Mouse (Mus musculus) MN1 (cell line): ENCODE results near the gene Gm9944.

Experiments
- DNase-seq: peaks from one replicate; pipeline ENCODE4 v3.0.0-alpha.2; 2016; ENCODE audit warnings: low spot score

Gene Gm9944

DNA sequence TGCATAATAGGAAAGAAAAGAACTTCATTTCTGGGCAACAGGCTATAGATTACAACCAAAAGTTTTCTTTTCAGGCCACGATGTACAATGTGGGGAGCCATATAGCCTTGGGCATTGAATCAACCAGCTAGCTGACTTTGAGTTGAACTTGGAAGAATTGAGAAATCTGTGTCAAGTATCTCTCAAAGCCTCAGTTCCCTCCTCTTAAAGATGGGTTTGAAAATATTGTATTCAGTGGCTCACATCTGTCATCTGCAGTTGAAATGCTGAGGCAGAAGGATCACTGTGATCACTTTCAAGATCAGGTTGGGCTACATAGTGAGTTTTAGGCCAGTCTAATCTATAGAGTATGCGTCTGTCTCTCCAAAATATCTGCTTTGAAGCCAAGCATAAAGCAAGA, at the start of gene Gm9944:
Gm9944 (minus strand) TSS at position 101 of the 400 bp plus-strand sequence.
- no peak for DNase-seq

- no peak for DNase-seq
These were observed 40.2 kb upstream of the Gm9944 start for GRCm38 (mm10) chr4:144493331-144493730.

- DNase-seq: no peak
These were observed 15.0 kb upstream of the Gm9944 start for GRCm38 (mm10) chr4:144468091-144468490.

GRCm38 (mm10) chr4:144465206-144465605, 12.1 kb upstream of the Gm9944 start:
- DNase-seq: no peak

GRCm38 (mm10) chr4:144463656-144464055, 10.5 kb upstream of the Gm9944 start, which contains the start of gene Aadacl3:
Aadacl3 (minus strand) TSS chr4:144463756.
- DNase-seq: no peak

- no peak for DNase-seq
These were observed 4.6 kb downstream of the Gm9944 start for GRCm38 (mm10) chr4:144448546-144448945.

DNA sequence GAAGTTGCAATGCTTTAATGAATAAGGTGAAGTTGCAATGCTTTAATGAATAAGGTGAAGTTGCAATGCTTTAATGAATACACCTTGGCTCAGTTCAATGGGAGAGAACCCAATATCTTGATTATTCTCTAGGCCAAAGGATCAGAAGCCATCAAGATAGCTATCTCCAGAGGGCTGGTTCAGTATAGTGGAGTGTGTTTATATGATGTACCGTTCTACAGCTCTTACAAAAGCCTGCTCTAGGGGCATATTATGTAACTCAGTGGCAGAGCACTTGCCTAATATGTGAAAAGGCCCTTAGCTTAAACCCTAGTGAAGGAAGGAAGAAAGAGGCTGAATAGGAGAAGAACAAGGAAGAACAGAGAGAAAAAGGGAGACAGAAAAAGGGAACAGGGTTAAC, 11.5 kb downstream of the Gm9944 start:
- DNase-seq: no peak

GRCm38 (mm10) chr4:144441095-144441494, 12.0 kb downstream of the Gm9944 start:
- DNase-seq: no peak

GRCm38 (mm10) chr4:144438672-144439071, 14.4 kb downstream of the Gm9944 start, which contains the start of gene 1700012P22Rik:
1700012P22Rik (minus strand) TSS chr4:144438772.
- DNase-seq: no peak

GRCm38 (mm10) chr4:144433216-144433615, 19.9 kb downstream of the Gm9944 start:
- DNase-seq: no peak

GRCm38 (mm10) chr4:144430723-144431122, 22.4 kb downstream of the Gm9944 start:
- DNase-seq: no peak

DNA sequence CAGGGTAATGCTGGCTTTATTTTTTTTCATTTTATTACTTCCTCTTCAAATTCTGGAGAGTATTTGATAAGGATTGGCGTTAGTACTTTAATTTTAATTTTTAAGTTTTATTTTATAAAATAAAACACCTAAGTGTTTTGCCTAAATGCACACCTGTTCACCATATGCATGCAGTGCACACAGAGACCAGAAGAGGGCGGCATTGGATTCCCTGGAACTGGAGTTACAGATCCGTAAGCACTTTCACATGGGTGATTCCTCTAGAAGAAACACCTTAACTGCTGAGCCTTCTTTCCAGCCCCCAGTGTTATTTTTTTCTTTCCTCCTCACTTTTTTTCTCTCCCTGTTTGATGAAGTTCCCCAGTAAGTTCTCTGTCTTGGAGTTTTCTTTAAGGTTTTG, 24.2 kb downstream of the Gm9944 start:
- no peak for DNase-seq

DNA sequence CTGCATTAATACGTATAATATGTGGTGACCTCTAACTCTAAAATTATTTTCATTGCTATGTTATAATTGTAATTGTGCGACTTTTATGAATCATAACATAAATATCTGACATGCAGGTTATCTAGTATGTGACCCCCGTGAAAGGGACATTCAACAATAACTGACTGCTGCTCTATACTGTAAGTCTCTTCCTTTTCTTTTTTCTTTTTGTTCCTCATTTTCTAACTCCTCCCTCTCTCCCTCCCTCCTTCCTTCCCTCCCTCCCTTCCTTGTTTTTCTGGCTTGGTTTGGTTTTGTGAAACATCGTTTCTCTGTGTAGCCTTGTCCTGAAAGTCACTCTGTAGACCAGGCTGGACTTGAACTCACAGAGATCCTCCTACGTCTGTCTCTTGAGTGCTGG, 28.5 kb downstream of the Gm9944 start:
- DNase-seq: no peak

GRCm38 (mm10) chr4:144420644-144421043, 32.5 kb downstream of the Gm9944 start:
- DNase-seq: no peak

GRCm38 (mm10) chr4:144408290-144408689, 44.8 kb downstream of the Gm9944 start, which contains the start of gene Pramef12:
Pramef12 (minus strand) TSS chr4:144408464.
- DNase-seq: no peak

GRCm38 (mm10) chr4:144406261-144406660, 46.9 kb downstream of the Gm9944 start:
- no peak for DNase-seq

DNA sequence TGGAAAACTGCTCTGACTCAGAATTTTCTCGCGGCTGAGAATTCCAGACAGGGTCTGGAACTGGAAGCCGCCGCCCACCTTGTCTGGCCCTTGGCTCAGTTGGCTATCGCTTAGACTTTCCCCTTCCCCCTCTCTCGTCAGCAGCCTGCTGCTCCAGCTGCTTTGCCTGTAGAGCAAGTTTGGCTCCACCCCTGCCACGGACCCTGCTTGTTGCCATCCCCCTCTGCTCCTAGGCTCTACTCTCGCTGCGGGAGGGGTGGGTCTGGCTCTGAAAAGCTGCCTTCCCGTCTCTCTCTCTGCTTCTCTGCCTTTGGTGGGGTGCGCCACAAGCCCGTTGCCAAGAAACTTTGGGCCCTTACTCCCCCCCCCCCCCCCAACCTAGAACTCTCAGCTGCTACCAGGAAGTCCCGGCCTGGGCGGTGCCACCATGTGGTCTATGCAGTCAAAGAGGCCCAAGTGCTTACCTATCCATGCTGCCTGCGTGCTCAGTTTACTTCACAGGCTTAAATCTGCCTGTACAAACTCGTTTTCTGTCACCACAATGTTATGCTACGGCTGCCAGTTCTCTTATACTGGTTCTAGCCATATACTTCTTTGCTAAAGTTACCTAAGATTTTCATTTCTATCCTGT, 48.5 kb downstream of the Gm9944 start:
- no peak for DNase-seq
